Mouse (Mus musculus) kidney, adult 2 months (tissue): ENCODE results near the gene Vps4b. TPM values are rescaled to one million over a fixed set of nuclear protein-coding genes. Genes with fewer than 3 reads are reported as not detected.

Experiments
- DNase-seq: peaks from one replicate; pipeline ENCODE4 v3.0.0; 2021
- H3K27ac ChIP-seq: fragments of 200-500 bp; 2 replicates; pipeline ENCODE4 v1.5.1; 2012; ENCODE audit warnings: low read depth, low read length, control low read depth, inconsistent platforms; ENCODE audit not compliant: insufficient read depth
- H3K27me3 ChIP-seq: fragments of 200-500 bp; replicated peaks from 2 replicates; pipeline ENCODE4 v1.6.1; 2012; ENCODE audit warnings: mild to moderate bottlenecking, moderate library complexity, low read length, inconsistent platforms; ENCODE audit not compliant: control insufficient read depth, insufficient read depth
- H3K36me3 ChIP-seq: fragments of 200-500 bp; 2 replicates; pipeline ENCODE4 v1.6.1; 2012; ENCODE audit warnings: mild to moderate bottlenecking, moderate library complexity, low read length, inconsistent platforms; ENCODE audit not compliant: control insufficient read depth, insufficient read depth
- H3K4me1 ChIP-seq: fragments of 200-500 bp; 2 replicates; pipeline ENCODE4 v1.6.1; 2011; ENCODE audit warnings: low read length; ENCODE audit not compliant: control insufficient read depth, insufficient read depth
- H3K4me3 ChIP-seq: fragments of 200-500 bp; 2 replicates; pipeline ENCODE4 v1.5.1; 2011; ENCODE audit warnings: mild to moderate bottlenecking, low read depth, low read length, control low read depth; ENCODE audit not compliant: insufficient read depth
- CTCF ChIP-seq: fragments of 200-500 bp; conservative IDR thresholded peaks from 2 replicates; pipeline ENCODE4 v1.5.1; 2011; ENCODE audit warnings: low read depth, mild to moderate bottlenecking, control low read depth, low read length, moderate library complexity, mixed read lengths; ENCODE audit not compliant: insufficient read depth, insufficient read length
- POLR2A ChIP-seq: fragments of 200-500 bp; IDR thresholded peaks from one replicate; pipeline ENCODE4 v1.6.1; 2011; ENCODE audit warnings: low read depth, low read length, control low read depth
- WGBS: fragments of 180-500 bp; shearing (Covaris S2); methylation state at CpG from one replicate; pipeline ENCODE4 v1.1.7; 2018; 5-methylcytosine and 5-hydroxymethylcytosine counted together
- polyA plus RNA-seq: library from polyadenylated mRNA; depleted of rRNA; stranded (reverse); fragments of >200 nt; gene quantifications from 2 replicates; pipeline ENCODE4 v1.2.3, GENCODE M21; 2012

The Vps4b gene
- polyA plus RNA-seq, 1 experiment, result 16.0 TPM

DNA sequence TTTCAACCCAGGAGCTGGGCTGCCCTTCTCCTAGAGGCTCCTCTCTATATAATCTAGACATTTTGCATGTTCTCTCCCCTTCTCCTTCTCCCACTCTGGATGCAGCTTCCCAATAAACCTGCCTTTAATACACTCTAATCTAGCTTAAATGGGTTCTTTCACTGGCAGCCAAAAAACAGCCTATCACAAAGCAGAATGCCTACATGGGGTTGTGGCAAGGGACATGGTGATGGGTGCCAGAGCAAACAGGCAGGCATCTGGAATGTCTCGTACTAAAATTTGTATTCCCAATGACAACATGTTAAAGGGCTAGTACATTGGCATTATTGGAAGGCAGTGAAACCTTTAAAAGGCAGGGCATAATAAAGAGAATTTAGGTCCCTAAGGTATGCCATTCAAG is 45.9 kb downstream of the Vps4b start:
- 73% methylated on average over 1 of the region's 1 CpGs for WGBS
- TF ChIP-seq POLR2A (no peak), CTCF (no peak)
- no peaks in the 10 kb centered on the region for H3K27me3 ChIP-seq
- H3K36me3 ChIP-seq, result peaks cover 3% of the 10 kb centered on the region; the same call in 1 of the 2 replicates
- no peak for DNase-seq
- no peak overlapping the region for H3K4me3 ChIP-seq
- no peaks in the 10 kb centered on the region for H3K4me1 ChIP-seq
- no peak overlapping the region for H3K27ac ChIP-seq

- no peaks in the 10 kb centered on the region for H3K27me3 ChIP-seq
- H3K4me3 ChIP-seq, result no peak overlapping the region
- TF ChIP-seq POLR2A (no peak), CTCF (no peak)
- H3K27ac ChIP-seq, result no peak overlapping the region
- H3K36me3 ChIP-seq, result peaks cover 3% of the 10 kb centered on the region; the same call in 1 of the 2 replicates
- H3K4me1 ChIP-seq, result no peaks in the 10 kb centered on the region
- WGBS, result 93% methylated on average over 6 of the region's 6 CpGs
- DNase-seq, result no peak
Measured at GRCm38 (mm10) chr1:106748555-106749315, 47.8 kb downstream of the Vps4b start.

DNA sequence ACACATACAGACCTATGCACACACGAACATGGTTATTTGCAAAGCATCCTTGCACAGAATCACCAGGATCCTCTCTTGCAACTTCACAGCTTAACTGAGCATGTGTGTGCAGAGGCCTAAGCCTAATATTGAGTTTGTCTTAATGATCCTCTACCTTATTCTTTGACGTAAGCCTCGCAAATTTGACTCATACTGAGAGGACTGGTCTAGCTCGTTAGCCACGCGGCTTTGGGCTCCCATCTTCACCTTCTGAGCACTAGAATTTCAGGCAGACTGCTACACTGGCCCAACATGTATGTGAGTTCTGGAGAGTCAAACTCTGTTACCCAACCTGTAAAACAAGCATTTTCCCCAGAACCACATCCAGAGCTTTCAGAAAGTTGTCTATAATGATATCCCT is 53.5 kb downstream of the Vps4b start:
- DNase-seq, result no peak
- Histone ChIP-seq H3K27me3 (no peaks in the 10 kb centered on the region), H3K36me3 (peaks cover 3% of the 10 kb centered on the region; the same call in 1 of the 2 replicates), H3K4me3 (no peak overlapping the region), H3K4me1 (no peaks in the 10 kb centered on the region), H3K27ac (no peak overlapping the region)
- 89% methylated on average over 6 of the region's 6 CpGs for WGBS
- TF ChIP-seq POLR2A (no peak), CTCF (no peak)

DNA sequence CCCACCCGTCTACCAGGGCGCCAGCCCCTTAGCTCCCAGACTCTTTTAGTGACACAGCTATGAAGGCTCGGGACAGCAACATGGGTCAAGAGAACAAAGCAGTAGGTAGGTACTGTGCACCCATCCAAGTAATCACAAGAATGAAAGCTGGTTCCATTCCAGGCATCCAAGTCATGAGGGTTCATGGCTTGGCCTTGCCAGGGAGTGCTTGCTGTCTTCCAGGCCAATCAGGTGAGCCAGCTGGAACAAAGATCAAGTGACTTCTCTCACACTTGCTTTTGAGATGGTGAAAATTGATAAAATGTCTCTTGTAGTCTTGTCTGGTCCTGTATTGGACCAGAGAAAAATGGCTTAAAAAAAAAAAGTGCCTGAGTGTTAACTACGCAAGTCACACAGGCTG is 55.8 kb downstream of the Vps4b start:
- Histone ChIP-seq H3K4me1 (no peaks in the 10 kb centered on the region), H3K27ac (no peak overlapping the region), H3K36me3 (no peaks in the 10 kb centered on the region), H3K4me3 (no peak overlapping the region), H3K27me3 (no peaks in the 10 kb centered on the region)
- DNase-seq, result no peak
- no peak for TF ChIP-seq POLR2A
- no peak for TF ChIP-seq CTCF
- 89% methylated on average over 4 of the region's 4 CpGs for WGBS

DNA sequence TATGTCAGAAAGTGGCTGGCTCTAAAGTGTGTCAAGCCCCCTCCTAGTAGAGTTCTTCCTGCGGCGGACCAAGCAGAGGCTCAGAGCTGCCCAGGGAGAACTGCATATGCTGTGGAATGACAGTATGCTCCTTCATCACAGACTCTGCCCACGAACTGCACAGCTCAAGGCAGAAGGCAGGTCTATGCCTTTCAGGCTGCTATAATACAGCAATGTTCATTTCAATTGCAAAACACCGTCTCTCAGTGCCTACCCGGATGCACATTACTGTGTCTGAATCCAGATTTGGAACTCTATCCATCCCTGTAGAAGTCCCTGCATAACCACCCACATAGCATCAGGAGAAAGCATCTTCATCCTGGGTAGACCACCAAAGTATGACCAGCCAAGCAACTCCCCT is 56.7 kb downstream of the Vps4b start:
- WGBS, result 93% methylated on average over 5 of the region's 5 CpGs
- Histone ChIP-seq H3K27me3 (no peaks in the 10 kb centered on the region), H3K27ac (no peak overlapping the region), H3K4me3 (no peak overlapping the region), H3K36me3 (no peaks in the 10 kb centered on the region), H3K4me1 (no peaks in the 10 kb centered on the region)
- no peak for DNase-seq
- no peak for TF ChIP-seq POLR2A
- TF ChIP-seq CTCF, result no peak

DNA sequence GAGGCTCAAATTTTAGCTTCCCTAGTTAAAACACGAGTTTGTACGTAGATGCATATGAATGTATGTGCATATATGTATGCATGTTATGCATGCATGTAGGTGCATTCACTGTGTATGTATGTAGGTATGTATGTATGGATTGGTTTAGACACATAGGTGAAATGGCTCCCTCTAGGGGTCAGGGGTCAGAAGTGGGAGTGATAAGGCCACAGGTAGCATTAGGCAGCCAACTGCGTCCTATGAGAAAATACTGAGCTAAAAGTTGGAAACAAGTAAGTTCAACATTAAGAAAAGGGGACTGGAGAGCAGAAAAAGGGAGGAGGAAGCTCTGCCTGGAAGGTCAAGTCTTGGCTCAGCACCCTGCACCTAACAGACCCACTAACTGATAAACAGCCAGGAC is 58.4 kb downstream of the Vps4b start:
- H3K27ac ChIP-seq, result no peak overlapping the region
- no peak overlapping the region for H3K4me3 ChIP-seq
- TF ChIP-seq CTCF, result peak; percentile 33; the same call in 1 of the 2 replicates
- no peak for TF ChIP-seq POLR2A
- 85% methylated on average over 3 of the region's 3 CpGs for WGBS
- no peak for DNase-seq
- no peaks in the 10 kb centered on the region for H3K27me3 ChIP-seq
- no peaks in the 10 kb centered on the region for H3K4me1 ChIP-seq
- H3K36me3 ChIP-seq, result no peaks in the 10 kb centered on the region

DNA sequence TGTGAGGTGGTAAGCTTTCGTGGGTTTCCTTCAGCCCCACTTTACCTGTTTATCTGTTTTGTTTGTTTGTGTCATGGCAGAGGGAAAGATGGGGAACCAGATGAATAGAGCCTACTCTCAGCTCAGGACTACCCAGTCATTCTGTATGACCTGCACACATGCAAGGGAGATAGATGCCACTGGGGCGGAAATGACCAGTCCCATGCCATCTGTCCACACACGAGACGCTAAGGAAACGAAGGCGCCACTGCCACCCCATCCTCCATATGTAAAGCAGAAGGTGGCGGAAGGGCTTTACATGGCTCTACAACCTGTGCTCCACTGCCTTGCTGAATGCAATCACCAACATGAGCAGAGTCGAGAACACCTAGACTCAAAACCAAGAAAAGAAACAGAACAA is 60.3 kb downstream of the Vps4b start:
- Histone ChIP-seq H3K4me3 (no peak overlapping the region), H3K27me3 (no peaks in the 10 kb centered on the region), H3K4me1 (no peaks in the 10 kb centered on the region), H3K27ac (no peak overlapping the region), H3K36me3 (no peaks in the 10 kb centered on the region)
- WGBS, result 96% methylated on average over 8 of the region's 8 CpGs
- no peak for DNase-seq
- TF ChIP-seq POLR2A (no peak), CTCF (no peak)

GRCm38 (mm10) chr1:106735586-106735985 is 60.9 kb downstream of the Vps4b start:
- TF ChIP-seq CTCF, result peak; percentile 74
- TF ChIP-seq POLR2A, result no peak
- no peak overlapping the region for H3K27ac ChIP-seq
- H3K27me3 ChIP-seq, result no peaks in the 10 kb centered on the region
- no peaks in the 10 kb centered on the region for H3K4me1 ChIP-seq
- peak; percentile 46 for DNase-seq
- no peaks in the 10 kb centered on the region for H3K36me3 ChIP-seq
- WGBS, result 48% methylated on average over 2 of the region's 2 CpGs
- H3K4me3 ChIP-seq, result no peak overlapping the region
